Comparison of ENCODE assay signal across 16 mouse cellular contexts in the genomic region with DNA sequence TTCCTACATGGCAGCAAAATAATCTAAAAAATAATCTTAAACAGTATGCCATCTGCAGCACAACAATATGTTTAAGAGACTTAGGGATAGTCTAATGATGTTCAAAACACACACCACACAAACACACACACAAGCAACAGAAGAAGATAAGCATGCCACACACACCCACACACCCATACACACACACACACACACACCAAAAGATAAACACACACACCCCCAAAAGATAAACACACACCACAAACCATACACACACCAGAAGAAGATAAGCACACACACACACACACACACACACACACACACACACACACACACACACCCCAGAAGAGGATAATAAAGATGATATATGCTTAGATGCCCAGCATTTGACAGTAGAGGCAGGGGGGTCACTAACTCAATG.
"Had no signal": no experiment of that assay in that cellular context is flagged by ENCODE, and none has a peak within 500 bp of the region (broad histone marks: within the 10 kb centered on the region; RNA-seq: fewer than 3 reads in every experiment).

No protein-coding gene starts in this region.

- DNase-seq: kidney, adult 8-10 months; kidney, postnatal 25 days; lung, postnatal 14 days; retina, postnatal 1 day; right cerebral cortex, postnatal 4 days; thymus, adult 2 months; thymus, postnatal 36 days had no signal

- H3K4me1 ChIP-seq: lung, embryonic 15.5 days; midbrain, embryonic 15.5 days; neural tube, embryonic 12.5 days; stomach, embryonic 15.5 days had no signal

- H3K9ac ChIP-seq: limb, embryonic 12.5 days; lung, embryonic 15.5 days; midbrain, embryonic 15.5 days; neural tube, embryonic 12.5 days; stomach, embryonic 15.5 days had no signal

- H3K27ac ChIP-seq: left cerebral cortex, adult 2 months; limb, embryonic 12.5 days; lung, embryonic 15.5 days; midbrain, embryonic 10.5 days; midbrain, embryonic 15.5 days; neural tube, embryonic 12.5 days; stomach, embryonic 15.5 days had no signal

- H3K27me3 ChIP-seq: limb, embryonic 12.5 days; lung, embryonic 15.5 days; midbrain, embryonic 15.5 days; neural tube, embryonic 12.5 days; stomach, embryonic 15.5 days had no signal

- ATAC-seq: inflammation-experienced regulatory T-cells, adult 6 months; intestine, postnatal 0 days; midbrain, embryonic 15.5 days had no signal

- H3K9me3 ChIP-seq: lung, embryonic 15.5 days; midbrain, embryonic 10.5 days; neural tube, embryonic 12.5 days; stomach, embryonic 15.5 days had no signal

- H3K36me3 ChIP-seq: limb, embryonic 12.5 days; lung, embryonic 15.5 days; midbrain, embryonic 10.5 days; midbrain, embryonic 15.5 days; neural tube, embryonic 12.5 days; stomach, embryonic 15.5 days had no signal

- H3K4me2 ChIP-seq: limb, embryonic 12.5 days; lung, embryonic 15.5 days; midbrain, embryonic 15.5 days; neural tube, embryonic 12.5 days; stomach, embryonic 15.5 days had no signal

- H3K4me3 ChIP-seq: left cerebral cortex, adult 2 months; limb, embryonic 12.5 days; lung, embryonic 15.5 days; midbrain, embryonic 10.5 days; midbrain, embryonic 15.5 days; neural tube, embryonic 12.5 days; stomach, embryonic 15.5 days had no signal
